Mouse (Mus musculus) embryonic fibroblast, embryonic 13.5 days (primary cell): ENCODE results near the gene Sec16b.

ENCODE experiments used
- CTCF ChIP-seq: IDR thresholded peaks from 2 replicates; pipeline ENCODE4 v1.5.1; 2011; ENCODE audit warnings: mild to moderate bottlenecking, control low read depth, low read length, moderate library complexity, borderline replicate concordance; ENCODE audit not compliant: insufficient read depth
- POLR2A ChIP-seq: IDR thresholded peaks from 2 replicates; pipeline ENCODE4 v1.6.1; 2011; ENCODE audit warnings: low read depth, mild to moderate bottlenecking, control low read depth, low read length, moderate library complexity

- no peak for TF ChIP-seq CTCF
- TF ChIP-seq POLR2A = no peak
Observed at GRCm38 (mm10) chr1:157474865-157475264, 31.7 kb upstream of the Sec16b start.
